Mouse (Mus musculus) NIH3T3 (cell line): ENCODE results near the gene Hist1h1t.

Experiments used
- DNase-seq: peaks from one replicate; pipeline ENCODE4 v3.0.0-alpha.2; 2012; ENCODE audit warnings: low read depth

The Hist1h1t gene

GRCm38 (mm10) chr13:23695514-23695913 is at the start of gene Hist1h1t:
Gene Hist1h1t (plus strand): TSS chr13:23695814.
- DNase-seq = no peak

- peak; percentile 71 for DNase-seq
These were observed 35.8 kb upstream of the Hist1h1t start for GRCm38 (mm10) chr13:23659636-23660366.

- no peak for DNase-seq
These were observed 33.1 kb upstream of the Hist1h1t start for GRCm38 (mm10) chr13:23662536-23662935.

GRCm38 (mm10) chr13:23681990-23682582 is 13.5 kb upstream of the Hist1h1t start:
- peak; percentile 23 for DNase-seq

GRCm38 (mm10) chr13:23682623-23682946 is 13.0 kb upstream of the Hist1h1t start:
- DNase-seq = no peak

- DNase-seq = peak; percentile 17
These were observed 12.5 kb upstream of the Hist1h1t start for GRCm38 (mm10) chr13:23682947-23683754.

GRCm38 (mm10) chr13:23683755-23684281 is 11.8 kb upstream of the Hist1h1t start, which contains the start of the genes Hist1h2ac and Hist1h2bc:
Gene Hist1h2ac (minus strand): TSS chr13:23683948.
Gene Hist1h2bc (plus strand): TSS chr13:23684199.
- peak; percentile 90 for DNase-seq

GRCm38 (mm10) chr13:23684295-23684945 is 11.2 kb upstream of the Hist1h1t start:
- DNase-seq = peak; percentile 80

GRCm38 (mm10) chr13:23685121-23685861 is 10.3 kb upstream of the Hist1h1t start:
- peak; percentile 70 for DNase-seq

- DNase-seq = no peak
These were observed 9.6 kb upstream of the Hist1h1t start for GRCm38 (mm10) chr13:23685966-23686365.

GRCm38 (mm10) chr13:23687181-23687580 is 8.4 kb upstream of the Hist1h1t start:
- DNase-seq = no peak

GRCm38 (mm10) chr13:23687907-23688306 is 7.7 kb upstream of the Hist1h1t start:
- no peak for DNase-seq

- no peak for DNase-seq
These were observed 6.7 kb upstream of the Hist1h1t start for GRCm38 (mm10) chr13:23688956-23689355.

GRCm38 (mm10) chr13:23689459-23689858 is 6.2 kb upstream of the Hist1h1t start:
- DNase-seq = no peak

- no peak for DNase-seq
These were observed 1.7 kb upstream of the Hist1h1t start for GRCm38 (mm10) chr13:23693856-23694440.

GRCm38 (mm10) chr13:23694956-23695355 is 658 bp upstream of the Hist1h1t start:
- DNase-seq = no peak

- DNase-seq = no peak
These were observed 454 bp downstream of the Hist1h1t start for GRCm38 (mm10) chr13:23696061-23696474.

GRCm38 (mm10) chr13:23697491-23698299 is 2.1 kb downstream of the Hist1h1t start:
- peak; percentile 83 for DNase-seq

- DNase-seq = peak; percentile 97
These were observed 2.7 kb downstream of the Hist1h1t start, which contains the start of gene Hist1h4c for GRCm38 (mm10) chr13:23698300-23698693. Gene Hist1h4c (minus strand): TSS chr13:23698454.

- no peak for DNase-seq
These were observed 3.4 kb downstream of the Hist1h1t start for GRCm38 (mm10) chr13:23698996-23699395.
